ENCODE assay signal across 8 mouse cellular contexts in genomic region chr16:10993032-10993744, GRCm38 (mm10).
DNase-seq lines count a peak whose midpoint lies in the region; ATAC-seq lines count a peak whose summit lies in the region.

No protein-coding gene starts in this region.

- intact Hi-C loops in gastrocnemius, postnatal 14 days (cut with DNase I; ENCODE audit: low total_unique reads), result no loop called here
- intact Hi-C loops in left cerebral cortex, postnatal 25 days (cut with DNase I), result no loop called here

- ATAC-seq in inflammation-experienced regulatory T-cells, adult 6 months, result peak; percentile 86

- DNase-seq in adrenal gland, adult 18-20 months (ENCODE audit: low spot score in 2 of 2), result peak; percentile 94
- peak; percentile 96 for DNase-seq in embryo, embryonic 10.5 days (ENCODE audit: low spot score)
- DNase-seq in gastrocnemius, postnatal 14 days, result peak; percentile 96
- DNase-seq in left cerebral cortex, postnatal 25 days (ENCODE audit: low spot score in 2 of 2), result peak; percentile 51 to 71
- peak; percentile 95 for DNase-seq in mesoderm, embryonic 11.5 days (ENCODE audit: low read depth, low spot score)
- DNase-seq in right cerebral cortex, postnatal 25 days, result peak; percentile 70
- peak; percentile 89 to 95 for DNase-seq in urinary bladder, postnatal 36 days (ENCODE audit: low spot score in 2 of 2)

Comparison
In these comparisons a context has a peak if more than half of its experiments do, and no peak if none do; other contexts are left out.
1. Peak in every context shown above with its lines: DNase-seq and ATAC-seq.